Mouse (Mus musculus) kidney, adult 2 months (tissue): ENCODE data around the gene Hrct1. TPM values are rescaled to one million over a fixed set of nuclear protein-coding genes. Genes with fewer than 3 reads are reported as not detected.

Source experiments
- DNase-seq: peaks from one replicate; pipeline ENCODE4 v3.0.0; 2021
- H3K27ac ChIP-seq: fragments of 200-500 bp; 2 replicates; pipeline ENCODE4 v1.5.1; 2012; ENCODE audit warnings: low read depth, low read length, control low read depth, inconsistent platforms; ENCODE audit not compliant: insufficient read depth
- H3K27me3 ChIP-seq: fragments of 200-500 bp; replicated peaks from 2 replicates; pipeline ENCODE4 v1.6.1; 2012; ENCODE audit warnings: mild to moderate bottlenecking, moderate library complexity, low read length, inconsistent platforms; ENCODE audit not compliant: control insufficient read depth, insufficient read depth
- H3K36me3 ChIP-seq: fragments of 200-500 bp; 2 replicates; pipeline ENCODE4 v1.6.1; 2012; ENCODE audit warnings: mild to moderate bottlenecking, moderate library complexity, low read length, inconsistent platforms; ENCODE audit not compliant: control insufficient read depth, insufficient read depth
- H3K4me1 ChIP-seq: fragments of 200-500 bp; 2 replicates; pipeline ENCODE4 v1.6.1; 2011; ENCODE audit warnings: low read length; ENCODE audit not compliant: control insufficient read depth, insufficient read depth
- H3K4me3 ChIP-seq: fragments of 200-500 bp; 2 replicates; pipeline ENCODE4 v1.5.1; 2011; ENCODE audit warnings: mild to moderate bottlenecking, low read depth, low read length, control low read depth; ENCODE audit not compliant: insufficient read depth
- CTCF ChIP-seq: fragments of 200-500 bp; conservative IDR thresholded peaks from 2 replicates; pipeline ENCODE4 v1.5.1; 2011; ENCODE audit warnings: low read depth, mild to moderate bottlenecking, control low read depth, low read length, moderate library complexity, mixed read lengths; ENCODE audit not compliant: insufficient read depth, insufficient read length
- POLR2A ChIP-seq: fragments of 200-500 bp; IDR thresholded peaks from one replicate; pipeline ENCODE4 v1.6.1; 2011; ENCODE audit warnings: low read depth, low read length, control low read depth
- WGBS: fragments of 180-500 bp; shearing (Covaris S2); methylation state at CpG from one replicate; pipeline ENCODE4 v1.1.7; 2018; 5-methylcytosine and 5-hydroxymethylcytosine counted together
- polyA plus RNA-seq: library from polyadenylated mRNA; depleted of rRNA; stranded (reverse); fragments of >200 nt; gene quantifications from 2 replicates; pipeline ENCODE4 v1.2.3, GENCODE M21; 2012

Gene Hrct1
- polyA plus RNA-seq, 1 experiment, result 4.8 TPM

DNA sequence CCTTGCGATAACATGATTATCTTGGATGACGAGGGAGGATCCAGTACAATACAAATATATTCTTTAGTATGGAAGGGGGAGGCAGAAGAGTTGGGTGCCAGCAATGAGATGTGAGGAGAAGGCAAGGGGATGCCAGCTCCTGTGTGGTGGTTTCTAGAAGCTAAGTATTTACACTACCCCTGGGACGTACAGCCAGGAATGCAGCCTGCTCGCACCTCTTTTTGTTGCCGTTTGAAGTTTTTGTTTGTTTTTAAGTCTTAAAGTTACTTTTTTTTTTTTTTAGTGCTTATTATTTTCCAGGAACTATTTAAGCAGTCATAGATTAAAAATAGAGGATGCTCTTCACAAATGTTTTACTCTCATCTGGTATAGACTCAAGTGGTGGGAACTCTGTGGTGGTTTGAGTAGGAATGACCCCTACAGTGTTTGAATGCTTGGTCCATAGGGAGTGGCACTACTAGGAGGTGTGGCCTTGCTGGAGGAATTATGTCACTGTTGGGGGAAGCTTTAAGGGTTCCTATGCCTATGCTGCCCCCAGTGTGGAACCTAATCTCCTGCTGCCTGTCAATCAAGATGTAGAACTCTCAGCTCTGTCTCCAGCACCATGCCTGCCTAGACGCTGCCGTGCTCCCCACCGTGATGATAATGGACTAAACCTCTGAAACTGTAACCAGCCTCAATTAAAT, 12.1 kb downstream of the Hrct1 start:
- no peaks in the 10 kb centered on the region for H3K27me3 ChIP-seq
- TF ChIP-seq POLR2A, result no peak
- TF ChIP-seq CTCF, result no peak
- WGBS, result 81% methylated on average over 8 of the region's 8 CpGs

DNA sequence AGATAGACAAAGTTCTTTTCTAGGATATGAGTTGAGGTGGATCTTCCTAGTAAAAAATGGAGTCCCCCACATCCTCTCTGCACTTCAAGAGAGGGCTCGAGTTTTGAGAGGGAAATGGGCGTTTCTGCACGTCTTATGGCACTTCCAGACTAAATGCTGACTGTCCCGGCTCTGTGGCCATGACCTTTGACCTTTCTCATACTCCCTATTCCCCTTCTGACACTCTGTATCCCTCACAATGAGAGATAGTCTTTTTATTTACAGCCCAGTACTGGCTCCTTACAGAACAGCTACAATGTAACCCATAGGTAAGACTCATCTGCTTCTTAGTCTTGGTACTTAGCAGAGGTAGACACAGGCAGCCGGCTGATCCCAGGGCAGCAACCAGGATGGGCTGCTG, 14.5 kb downstream of the Hrct1 start:
- Histone ChIP-seq H3K27ac (0 out of 2 replicates have a peak overlapping the region, but pooled peaks have one; percentile 3), H3K4me1 (no peaks in the 10 kb centered on the region), H3K27me3 (no peaks in the 10 kb centered on the region), H3K4me3 (no peak overlapping the region), H3K36me3 (no peaks in the 10 kb centered on the region)
- DNase-seq, result no peak
- 49% methylated on average over 5 of the region's 5 CpGs for WGBS
- TF ChIP-seq POLR2A, result no peak
- no peak for TF ChIP-seq CTCF

More for the DNA sequence above, 12.1 kb downstream of the Hrct1 start:
- Histone ChIP-seq H3K27ac (no peak overlapping the region), H3K4me3 (no peak overlapping the region), H3K4me1 (no peaks in the 10 kb centered on the region), H3K36me3 (no peaks in the 10 kb centered on the region)
- no peak for DNase-seq

DNA sequence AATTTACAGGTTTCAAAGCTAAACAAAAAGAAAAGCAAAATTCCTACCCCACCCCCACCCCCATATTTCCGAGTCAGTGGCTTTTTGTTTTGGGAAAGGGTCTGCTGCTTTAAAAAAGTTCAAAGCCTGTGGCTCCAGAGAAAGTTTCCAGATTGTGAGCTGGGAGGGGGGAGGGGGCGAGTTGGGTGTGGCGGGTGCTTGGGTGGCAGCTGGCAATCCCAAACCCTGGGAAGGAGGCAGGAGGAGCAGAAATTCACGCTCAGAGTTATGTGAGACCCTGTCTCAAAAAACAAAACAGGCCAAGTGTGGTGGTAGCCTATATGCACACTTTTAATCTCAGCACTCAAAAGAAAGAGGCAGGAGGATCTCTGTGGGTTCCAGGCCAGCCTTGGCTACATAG, 15.6 kb downstream of the Hrct1 start:
- H3K4me1 ChIP-seq, result no peaks in the 10 kb centered on the region
- no peak for TF ChIP-seq CTCF
- no peak for TF ChIP-seq POLR2A
- no peaks in the 10 kb centered on the region for H3K27me3 ChIP-seq
- 63% methylated on average over 4 of the region's 4 CpGs for WGBS
- no peak overlapping the region for H3K27ac ChIP-seq
- no peaks in the 10 kb centered on the region for H3K36me3 ChIP-seq
- DNase-seq, result no peak
- no peak overlapping the region for H3K4me3 ChIP-seq

DNA sequence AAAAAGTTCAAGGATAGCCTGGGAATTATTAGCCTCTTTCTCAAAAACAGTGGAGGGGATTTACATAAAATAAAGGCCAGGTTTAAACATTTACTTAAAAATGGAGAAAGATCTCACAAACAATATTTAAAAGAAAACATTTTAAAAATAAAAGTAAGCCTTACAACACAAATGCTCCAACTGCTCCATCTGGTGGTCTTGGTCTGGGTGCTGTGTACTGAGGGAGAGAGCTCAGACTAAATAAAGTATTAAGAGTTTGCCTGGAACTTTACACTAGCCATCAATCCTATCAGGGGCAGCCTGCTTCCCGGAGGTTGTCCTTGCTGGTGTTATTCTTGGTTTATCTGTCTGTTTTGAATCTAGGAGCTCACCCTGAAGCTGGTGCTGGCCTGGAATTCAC, 16.1 kb downstream of the Hrct1 start:
- DNase-seq, result no peak
- H3K27ac ChIP-seq, result no peak overlapping the region
- no peaks in the 10 kb centered on the region for H3K4me1 ChIP-seq
- H3K36me3 ChIP-seq, result no peaks in the 10 kb centered on the region
- H3K4me3 ChIP-seq, result no peak overlapping the region
- H3K27me3 ChIP-seq, result no peaks in the 10 kb centered on the region
- 25% methylated on average over 1 of the region's 1 CpGs for WGBS
- TF ChIP-seq CTCF (0 out of 2 replicates have a peak, but pooled peaks have one; percentile 2), POLR2A (no peak)

DNA sequence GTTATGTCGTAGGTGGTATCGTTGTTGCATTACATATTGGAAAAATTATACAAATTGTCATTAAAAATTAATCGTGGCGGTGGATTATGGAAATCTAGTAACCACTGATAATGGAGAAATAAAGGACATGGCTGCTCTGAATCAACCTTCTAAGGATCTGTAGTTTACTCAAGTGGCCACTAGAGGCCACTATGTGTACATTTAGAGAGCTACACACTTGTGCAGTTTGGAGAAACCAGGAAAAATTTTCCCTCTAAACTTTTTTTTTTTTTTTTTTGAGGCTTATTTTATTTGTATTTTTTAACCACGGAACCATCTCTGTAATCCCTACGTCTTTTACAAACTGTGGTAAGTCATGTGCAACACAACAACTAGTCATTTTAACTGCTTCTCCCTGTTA, 18.2 kb downstream of the Hrct1 start:
- peak; percentile 21; the same call in 1 of the 2 replicates for TF ChIP-seq CTCF
- no peak for TF ChIP-seq POLR2A
- WGBS, result 13% methylated on average over 6 of the region's 6 CpGs
- Histone ChIP-seq H3K36me3 (no peaks in the 10 kb centered on the region), H3K27ac (no peak overlapping the region), H3K4me3 (no peak overlapping the region), H3K27me3 (no peaks in the 10 kb centered on the region), H3K4me1 (no peaks in the 10 kb centered on the region)
- peak; percentile 54 for DNase-seq

DNA sequence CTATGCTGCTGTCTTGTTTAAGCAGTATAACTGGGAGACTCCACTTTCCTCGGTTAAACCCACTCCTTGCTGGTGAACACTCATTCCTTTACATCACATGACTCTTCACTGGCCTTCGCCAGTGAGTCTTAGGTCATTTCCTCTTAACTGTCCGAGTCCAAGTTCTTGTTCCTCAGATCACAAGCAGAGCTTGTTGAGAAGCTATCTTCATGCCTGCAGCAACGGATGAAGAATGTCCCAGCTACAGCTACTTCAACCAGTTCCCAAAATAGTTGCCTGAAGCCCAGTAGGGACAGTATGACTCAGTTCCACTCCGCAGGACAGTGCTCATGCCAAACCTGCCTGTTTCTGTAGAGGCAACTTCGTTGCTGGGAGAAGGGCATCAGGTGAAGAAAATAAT, 30.2 kb downstream of the Hrct1 start:
- H3K27ac ChIP-seq, result no peak overlapping the region

DNA sequence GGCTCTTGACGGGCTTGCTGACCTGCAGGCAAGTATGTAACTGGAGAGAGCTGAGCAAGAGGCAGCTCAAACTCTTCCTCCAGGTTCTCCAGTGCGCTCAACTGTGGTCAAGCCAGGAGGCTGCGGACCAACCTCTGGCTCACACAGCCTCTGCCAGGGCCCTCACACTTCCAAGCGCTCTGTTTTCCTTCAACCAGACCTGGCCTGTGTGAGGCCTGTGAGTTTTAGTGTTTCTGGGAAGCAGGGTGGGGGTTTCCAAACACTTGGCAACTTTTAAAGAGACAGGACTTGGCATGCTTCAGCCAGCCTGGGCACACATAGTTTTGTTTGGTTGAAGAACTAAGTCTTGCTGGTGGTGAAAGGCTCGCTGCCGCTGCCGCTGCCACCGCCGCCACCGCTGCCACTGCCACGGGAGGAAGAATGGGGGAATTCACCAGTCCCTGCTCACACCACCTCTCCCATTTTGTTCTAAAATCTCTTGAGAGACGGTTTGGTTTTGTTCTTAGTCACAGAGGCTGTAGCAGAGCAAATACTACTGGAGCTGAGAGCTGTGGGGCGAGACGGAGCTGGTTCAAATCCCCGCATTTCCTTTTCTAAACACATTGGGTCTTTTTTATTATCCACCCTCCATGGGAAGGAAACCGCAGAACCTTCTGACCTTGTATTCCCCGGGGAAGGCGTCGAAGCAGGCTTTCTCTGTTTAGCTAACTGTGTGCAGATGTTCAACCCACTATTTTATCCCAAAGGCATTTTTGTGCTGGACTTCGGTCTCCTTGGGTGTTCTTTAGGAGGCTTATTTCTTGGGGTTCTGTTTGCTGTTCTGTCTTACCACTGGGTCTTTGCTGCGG, 32.8 kb downstream of the Hrct1 start:
- DNase-seq, result peak; percentile 32
- H3K27ac ChIP-seq, result no peak overlapping the region
- no peak for TF ChIP-seq CTCF
- TF ChIP-seq POLR2A, result no peak
- no peaks in the 10 kb centered on the region for H3K27me3 ChIP-seq
- no peak overlapping the region for H3K4me3 ChIP-seq
- H3K36me3 ChIP-seq, result no peaks in the 10 kb centered on the region
- H3K4me1 ChIP-seq, result no peaks in the 10 kb centered on the region
- WGBS, result 70% methylated on average over 21 of the region's 21 CpGs

More for the DNA sequence above, 30.2 kb downstream of the Hrct1 start:
- no peaks in the 10 kb centered on the region for H3K27me3 ChIP-seq
- TF ChIP-seq CTCF, result no peak
- no peak for TF ChIP-seq POLR2A
- no peak overlapping the region for H3K4me3 ChIP-seq
- 58% methylated on average over 6 of the region's 6 CpGs for WGBS
- no peak for DNase-seq
- H3K4me1 ChIP-seq, result no peaks in the 10 kb centered on the region
- H3K36me3 ChIP-seq, result no peaks in the 10 kb centered on the region
